Mouse (Mus musculus) small intestine, adult 2 months (tissue): ENCODE results near the gene Gm49340. TPM values are rescaled to one million over a fixed set of nuclear protein-coding genes. Genes with fewer than 3 reads are reported as not detected.
A peak's percentile ranks its signal among the peaks of the same experiment; 100 is the strongest.

Source experiments
- H3K27ac ChIP-seq: fragments of 200-500 bp; 2 replicates; pipeline ENCODE4 v1.5.1; 2012; ENCODE audit warnings: low read depth, low read length, control low read depth, inconsistent platforms; ENCODE audit not compliant: insufficient read depth
- H3K27me3 ChIP-seq: fragments of 200-500 bp; 2 replicates; pipeline ENCODE4 v1.6.1; 2012; ENCODE audit warnings: mild to moderate bottlenecking, moderate library complexity, low read length, inconsistent platforms; ENCODE audit not compliant: control insufficient read depth, insufficient read depth
- H3K36me3 ChIP-seq: fragments of 200-500 bp; 2 replicates; pipeline ENCODE4 v1.6.1; 2012; ENCODE audit warnings: mild to moderate bottlenecking, low read length, control low read depth, inconsistent platforms; ENCODE audit not compliant: control insufficient read depth, insufficient read depth
- H3K4me1 ChIP-seq: fragments of 200-500 bp; 2 replicates; pipeline ENCODE4 v1.6.1; 2012; ENCODE audit warnings: low read length, inconsistent platforms, mixed read lengths; ENCODE audit not compliant: control insufficient read depth, insufficient read depth, insufficient read length
- H3K4me3 ChIP-seq: fragments of 200-500 bp; 2 replicates; pipeline ENCODE4 v1.5.1; 2012; ENCODE audit warnings: low read depth, mild to moderate bottlenecking, control low read depth, inconsistent platforms, low read length, moderate library complexity
- CTCF ChIP-seq: fragments of 200-500 bp; IDR thresholded peaks from 2 replicates; pipeline ENCODE4 v1.5.1; 2012; ENCODE audit warnings: low read depth, mild to moderate bottlenecking, control low read depth, inconsistent platforms, low read length, moderate library complexity, mixed read lengths; ENCODE audit not compliant: insufficient replicate concordance, insufficient read length; ENCODE audit errors: extremely low read depth
- POLR2A ChIP-seq: fragments of 200-500 bp; IDR thresholded peaks from 2 replicates; pipeline ENCODE4 v1.6.1; 2012; ENCODE audit warnings: low read depth, mild to moderate bottlenecking, control low read depth, inconsistent platforms, low read length, moderate library complexity
- WGBS: fragments of 180-500 bp; shearing (Covaris S2); methylation state at CpG from one replicate; pipeline ENCODE4 v1.1.7; 2018; 5-methylcytosine and 5-hydroxymethylcytosine counted together
- polyA plus RNA-seq: library from polyadenylated mRNA; depleted of rRNA; stranded (reverse); fragments of >200 nt; gene quantifications from 2 replicates; pipeline ENCODE4 v1.2.3, GENCODE M21; 2012; rRNA removed

Gm49340 gene
- polyA plus RNA-seq, result not detected in 2 replicates

- H3K27ac ChIP-seq, result no peak within 1 kb of the TSS
- H3K4me3 ChIP-seq, result no peak within 1 kb of the TSS
- peaks cover 5% of the 10 kb centered on the region; the same call in 1 of the 2 replicates for H3K4me1 ChIP-seq
- no peaks in the 10 kb centered on the region for H3K36me3 ChIP-seq
- TF ChIP-seq CTCF (no peak), POLR2A (no peak)
- H3K27me3 ChIP-seq, result no peaks in the 10 kb centered on the region
- WGBS, result 85% methylated on average over 27 of the region's 27 CpGs
Observed at GRCm38 (mm10) chr11:73329442-73329841, at the start of gene Gm49340, which contains the start of the genes Aspa and Spata22. Gene Gm49340, plus strand, starts transcription at chr11:73329741. Gene Aspa, minus strand, starts transcription at chr11:73329596. Gene Spata22, plus strand, starts transcription at chr11:73329741.

- H3K27me3 ChIP-seq, result no peaks in the 10 kb centered on the region
- peaks cover 5% of the 10 kb centered on the region; the same call in 1 of the 2 replicates for H3K4me1 ChIP-seq
- H3K4me3 ChIP-seq, result no peak overlapping the region
- no peak overlapping the region for H3K27ac ChIP-seq
- WGBS, result 53% methylated on average over 5 of the region's 5 CpGs
- TF ChIP-seq CTCF (no peak), POLR2A (no peak)
- H3K36me3 ChIP-seq, result no peaks in the 10 kb centered on the region
Observed at GRCm38 (mm10) chr11:73280710-73281109, 48.8 kb upstream of the Gm49340 start.

- H3K36me3 ChIP-seq, result no peaks in the 10 kb centered on the region
- peaks cover 5% of the 10 kb centered on the region; the same call in 1 of the 2 replicates for H3K4me1 ChIP-seq
- TF ChIP-seq CTCF, result peak; percentile 76; the same call in 1 of the 2 replicates
- no peak for TF ChIP-seq POLR2A
- WGBS, result 1% methylated on average over 16 of the region's 16 CpGs
- no peak overlapping the region for H3K27ac ChIP-seq
- H3K27me3 ChIP-seq, result no peaks in the 10 kb centered on the region
- peak overlapping the region; percentile 54 for H3K4me3 ChIP-seq
Observed at GRCm38 (mm10) chr11:73281528-73282027, 48.0 kb upstream of the Gm49340 start.

- WGBS, result 67% methylated on average over 9 of the region's 9 CpGs
- H3K27ac ChIP-seq, result no peak overlapping the region
- H3K4me3 ChIP-seq, result no peak overlapping the region
- H3K4me1 ChIP-seq, result peaks cover 5% of the 10 kb centered on the region; the same call in 1 of the 2 replicates
- no peaks in the 10 kb centered on the region for H3K27me3 ChIP-seq
- no peaks in the 10 kb centered on the region for H3K36me3 ChIP-seq
- TF ChIP-seq POLR2A, result no peak
- no peak for TF ChIP-seq CTCF
Observed at GRCm38 (mm10) chr11:73283369-73283768, 46.2 kb upstream of the Gm49340 start.

- H3K27me3 ChIP-seq, result no peaks in the 10 kb centered on the region
- 30% methylated on average over 1 of the region's 1 CpGs for WGBS
- no peak overlapping the region for H3K27ac ChIP-seq
- H3K4me3 ChIP-seq, result no peak overlapping the region
- TF ChIP-seq CTCF (no peak), POLR2A (no peak)
- H3K36me3 ChIP-seq, result no peaks in the 10 kb centered on the region
- H3K4me1 ChIP-seq, result peaks cover 9% of the 10 kb centered on the region; the same call in 1 of the 2 replicates
Observed at GRCm38 (mm10) chr11:73283926-73284325, 45.6 kb upstream of the Gm49340 start.

GRCm38 (mm10) chr11:73284351-73284750 lies 45.2 kb upstream of the Gm49340 start:
- TF ChIP-seq CTCF (no peak), POLR2A (no peak)
- Histone ChIP-seq H3K4me1 (peaks cover 13% of the 10 kb centered on the region; the same call in 1 of the 2 replicates), H3K27me3 (no peaks in the 10 kb centered on the region), H3K36me3 (no peaks in the 10 kb centered on the region), H3K4me3 (no peak overlapping the region), H3K27ac (no peak overlapping the region)

- Histone ChIP-seq H3K4me1 (peaks cover 8% of the 10 kb centered on the region; the same call in 1 of the 2 replicates), H3K36me3 (no peaks in the 10 kb centered on the region), H3K4me3 (no peak overlapping the region), H3K27me3 (no peaks in the 10 kb centered on the region), H3K27ac (no peak overlapping the region)
- 86% methylated on average over 1 of the region's 1 CpGs for WGBS
- TF ChIP-seq CTCF (no peak), POLR2A (no peak)
Observed at GRCm38 (mm10) chr11:73289621-73290020, 39.9 kb upstream of the Gm49340 start.
